Mouse (Mus musculus) CH12.LX (cell line): ENCODE data around the gene Tmem108. TPM values are rescaled to one million over a fixed set of nuclear protein-coding genes. Genes with fewer than 3 reads are reported as not detected.
A peak's percentile ranks its signal among the peaks of the same experiment; 100 is the strongest.

ENCODE experiments used
- DNase-seq: peaks from one replicate; pipeline ENCODE4 v3.0.0-alpha.2; 2013; ENCODE audit errors: extremely low read depth
- H3K27ac ChIP-seq: 2 replicates; pipeline ENCODE4 v1.5.1; 2012; ENCODE audit warnings: low read depth, mild to moderate bottlenecking, control low read depth, moderate library complexity; ENCODE audit not compliant: insufficient read depth
- H3K27me3 ChIP-seq: replicated peaks from 2 replicates; pipeline ENCODE3; 2012; ENCODE audit warnings: inconsistent platforms
- H3K36me3 ChIP-seq, 2 experiments: replicated peaks in 1 of 2; 2 replicates each; pipeline versions ENCODE3 to v1.6.1; 2012; ENCODE audit warnings: inconsistent platforms in 1 of 2, low read length in 1 of 2, mild to moderate bottlenecking in 1 of 2, mixed read lengths in 1 of 2, moderate library complexity in 1 of 2; ENCODE audit not compliant: control insufficient read depth in 1 of 2, insufficient read depth in 1 of 2
- H3K4me1 ChIP-seq, 2 experiments: 2 replicates each; pipeline ENCODE4 v1.6.1; 2012; ENCODE audit warnings: inconsistent platforms in 1 of 2, moderate library complexity in 1 of 2; ENCODE audit not compliant: insufficient read depth in 2 of 2, control insufficient read depth in 1 of 2
- H3K4me2 ChIP-seq: 2 replicates; pipeline ENCODE4 v1.6.1; 2012; ENCODE audit warnings: low read depth, mild to moderate bottlenecking, control low read depth; ENCODE audit not compliant: poor library complexity, insufficient read depth, severe bottlenecking
- H3K4me3 ChIP-seq, 3 experiments: fragments of 150-350 bp in 1 of 3; sonication (generic) in 1 of 3; replicated peaks in 1 of 3; 2 replicates each; pipeline versions ENCODE3 to v1.5.1; 2011 to 2012; ENCODE audit warnings: low read depth in 2 of 3, low read length in 2 of 3, mild to moderate bottlenecking in 2 of 3, moderate library complexity in 2 of 3, control low read depth in 1 of 3, improper control_type of control experiment in 1 of 3, inconsistent platforms in 1 of 3, mixed read lengths in 1 of 3; ENCODE audit not compliant: poor library complexity in 1 of 3
- H3K79me2 ChIP-seq: replicated peaks from 2 replicates; pipeline ENCODE4 v1.6.1; 2012; ENCODE audit warnings: mild to moderate bottlenecking, moderate library complexity; ENCODE audit not compliant: control insufficient read depth, poor library complexity, insufficient read depth, severe bottlenecking; ENCODE audit errors: extremely low read depth
- H3K9ac ChIP-seq: 2 replicates; pipeline ENCODE4 v1.6.1; 2012; ENCODE audit warnings: low read depth, mild to moderate bottlenecking, control low read depth, moderate library complexity; ENCODE audit not compliant: insufficient read depth
- H3K9me3 ChIP-seq: replicated peaks from 2 replicates; pipeline ENCODE3; 2012; ENCODE audit warnings: low read length, inconsistent platforms, mixed read lengths
- BHLHE40 ChIP-seq: IDR thresholded peaks from 2 replicates; pipeline ENCODE4 v1.6.1; 2011; ENCODE audit warnings: mild to moderate bottlenecking, low read depth, low read length, improper control_type of control experiment
- CTCF ChIP-seq, 2 experiments: IDR thresholded peaks in 1 of 2; conservative IDR thresholded peaks in 1 of 2; 2 replicates each; pipeline ENCODE4 v1.5.1; 2011 to 2012; ENCODE audit warnings: low read depth in 2 of 2, low read length in 2 of 2, improper control_type of control experiment in 1 of 2, inconsistent platforms in 1 of 2, mild to moderate bottlenecking in 1 of 2, moderate library complexity in 1 of 2
- E2F4 ChIP-seq: IDR thresholded peaks from 2 replicates; pipeline ENCODE4 v1.6.1; 2011; ENCODE audit warnings: low read depth, low read length, improper control_type of control experiment; ENCODE audit not compliant: insufficient replicate concordance
- EP300 ChIP-seq: IDR thresholded peaks from 2 replicates; pipeline ENCODE4 v1.6.1; 2011; ENCODE audit warnings: low read length, improper control_type of control experiment
- ETS1 ChIP-seq: conservative IDR thresholded peaks from 2 replicates; pipeline ENCODE4 v1.6.1; 2012; ENCODE audit warnings: low read depth, mild to moderate bottlenecking, inconsistent platforms, low read length, improper control_type of control experiment, moderate library complexity
- GABPA ChIP-seq: IDR thresholded peaks from 2 replicates; pipeline ENCODE4 v1.6.1; 2012; ENCODE audit warnings: low read depth, low read length, improper control_type of control experiment, inconsistent platforms; ENCODE audit not compliant: insufficient replicate concordance
- HCFC1 ChIP-seq: IDR thresholded peaks from 2 replicates; pipeline ENCODE4 v1.6.1; 2012; ENCODE audit warnings: low read depth, mild to moderate bottlenecking, inconsistent platforms, low read length, improper control_type of control experiment
- IRF4 ChIP-seq: IDR thresholded peaks from 2 replicates; pipeline ENCODE4 v1.6.1; 2014; ENCODE audit warnings: low read depth, mild to moderate bottlenecking, inconsistent platforms, low read length, improper control_type of control experiment
- JUN ChIP-seq: IDR thresholded peaks from 2 replicates; pipeline ENCODE4 v1.6.1; 2011; ENCODE audit warnings: low read depth, mild to moderate bottlenecking, low read length, improper control_type of control experiment, moderate library complexity; ENCODE audit not compliant: insufficient read depth
- JUND ChIP-seq: conservative IDR thresholded peaks from 2 replicates; pipeline ENCODE4 v1.6.1; 2011; ENCODE audit warnings: low read depth, low read length, improper control_type of control experiment
- KAT2A ChIP-seq: IDR thresholded peaks from 2 replicates; pipeline ENCODE4 v1.6.1; 2012; ENCODE audit warnings: low read length, improper control_type of control experiment, inconsistent platforms; ENCODE audit not compliant: insufficient replicate concordance
- MAFK ChIP-seq: IDR thresholded peaks from 2 replicates; pipeline ENCODE4 v1.6.1; 2011; ENCODE audit warnings: low read length, improper control_type of control experiment; ENCODE audit not compliant: insufficient replicate concordance
- MXI1 ChIP-seq: IDR thresholded peaks from 2 replicates; pipeline ENCODE4 v1.6.1; 2011; ENCODE audit warnings: mild to moderate bottlenecking, low read depth, low read length, improper control_type of control experiment
- MYC ChIP-seq: IDR thresholded peaks from 2 replicates; pipeline ENCODE4 v1.6.1; 2011; ENCODE audit warnings: low read depth, mild to moderate bottlenecking, improper control_type of control experiment, low read length
- PAX5 ChIP-seq: IDR thresholded peaks from 2 replicates; pipeline ENCODE4 v1.6.1; 2012; ENCODE audit warnings: low read length, inconsistent platforms, mixed read lengths
- POLR2A ChIP-seq: IDR thresholded peaks from 2 replicates; pipeline ENCODE4 v1.6.1; 2011; ENCODE audit warnings: low read depth, mild to moderate bottlenecking, improper control_type of control experiment, low read length
- RAD21 ChIP-seq: IDR thresholded peaks from 2 replicates; pipeline ENCODE4 v1.6.1; 2011; ENCODE audit warnings: low read depth, mild to moderate bottlenecking, low read length, improper control_type of control experiment, moderate library complexity
- SIN3A ChIP-seq: IDR thresholded peaks from 2 replicates; pipeline ENCODE4 v1.6.1; 2012; ENCODE audit warnings: low read length, improper control_type of control experiment, inconsistent platforms
- SMC3 ChIP-seq: IDR thresholded peaks from 2 replicates; pipeline ENCODE4 v1.6.1; 2011; ENCODE audit warnings: low read depth, low read length, improper control_type of control experiment
- TBP ChIP-seq: conservative IDR thresholded peaks from 2 replicates; pipeline ENCODE4 v1.6.1; 2011; ENCODE audit warnings: low read depth, low read length, improper control_type of control experiment
- TCF12 ChIP-seq: IDR thresholded peaks from 2 replicates; pipeline ENCODE4 v1.6.1; 2014; ENCODE audit warnings: low read depth, mild to moderate bottlenecking, inconsistent platforms, low read length, improper control_type of control experiment
- UBTF ChIP-seq: IDR thresholded peaks from 2 replicates; pipeline ENCODE4 v1.6.1; 2012; ENCODE audit warnings: low read depth, mild to moderate bottlenecking, inconsistent platforms, low read length, improper control_type of control experiment, moderate library complexity
- USF2 ChIP-seq: conservative IDR thresholded peaks from 2 replicates; pipeline ENCODE4 v1.6.1; 2011; ENCODE audit warnings: low read depth, low read length, improper control_type of control experiment
- ZKSCAN1 ChIP-seq: IDR thresholded peaks from 2 replicates; pipeline ENCODE4 v1.6.1; 2012; ENCODE audit warnings: low read depth, inconsistent platforms, low read length, improper control_type of control experiment, borderline replicate concordance
- dilution Hi-C: fragments of 300-500 bp; cut with MboI; formaldehyde crosslinking; loops from 2 replicates; pipeline ENCODE4 v1.14.3; 2020; ENCODE audit warnings: low sequenced_read_pairs; ENCODE audit not compliant: extremely low pct_unique_long_range_greater_than_20kb, extremely low pct_ligation_motif_present
- in situ Hi-C: fragments of 300-500 bp; cut with MboI; formaldehyde crosslinking; loops from 3 replicates; pipeline ENCODE4 v1.14.3; 2019; ENCODE audit warnings: low sequenced_read_pairs, low pct_ligation_motif_present, low pct_unique_long_range_greater_than_20kb, mixed read lengths
- polyA plus RNA-seq: library from polyadenylated mRNA; unstranded; fragments of >175 nt; gene quantifications from 2 replicates; pipeline ENCODE4 v1.2.1, GENCODE M21; 2012; ENCODE audit warnings: low read depth; ENCODE audit not compliant: insufficient read length
- total RNA-seq, 2 experiments: library from RNA; depleted of rRNA; stranded (reverse); fragments of 300-350 nt in 1 of 2; fragments of >200 nt in 1 of 2; gene quantifications; 2 replicates each; pipeline ENCODE4 v1.2.3; 2012 to 2014

The Tmem108 gene
- total and polyA plus RNA-seq, 3 experiments: 0.04 to 0.13 (median 0.07) TPM

DNA sequence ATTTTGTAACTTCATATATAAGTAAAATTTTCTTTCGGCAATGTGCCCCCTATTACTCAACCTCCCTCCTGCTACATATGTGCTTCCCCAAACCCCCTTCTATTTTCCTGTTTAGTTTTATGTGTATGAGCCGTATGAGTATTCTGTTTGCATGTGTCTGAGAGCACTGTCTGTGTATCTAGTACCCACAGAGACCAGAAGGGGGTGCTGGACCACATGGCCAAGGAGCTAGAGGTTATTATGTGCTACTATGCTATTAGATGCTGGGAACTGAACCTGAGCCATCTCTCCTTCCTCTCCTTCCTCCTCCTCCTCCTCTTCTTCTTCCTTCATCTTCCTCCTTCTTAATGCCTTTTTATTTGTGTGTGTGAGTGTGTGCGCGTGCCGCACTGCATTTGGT is 59.2 kb downstream of the Tmem108 start:
- dilution Hi-C loops (no loop called here), in situ Hi-C loops (no loop called here)
- no peak overlapping the region for H3K27ac ChIP-seq
- H3K36me3 ChIP-seq: no peaks in the 10 kb centered on the region
- DNase-seq: peak; percentile 27
- no peak overlapping the region for H3K4me2 ChIP-seq
- TF ChIP-seq POLR2A (no peak), SMC3 (peak; percentile 53), ZKSCAN1 (no peak), CTCF (conservative IDR thresholded peaks at IDR 0.05 in 1 of 2, IDR thresholded peaks at IDR 0.05 in 1 of 2; ENCODE audit: low read depth in 2 of 2, low read length in 2 of 2) (peak; percentile 29 to 59; a peak in 2 of 4 replicates), UBTF (no peak), MAFK (no peak), IRF4 (no peak), PAX5 (no peak), JUN (no peak), MXI1 (no peak), JUND (no peak), RAD21 (peak; percentile 37), TCF12 (no peak), E2F4 (no peak), ETS1 (no peak), HCFC1 (no peak), BHLHE40 (no peak), USF2 (no peak), EP300 (no peak), GABPA (no peak), KAT2A (no peak), MYC (no peak), SIN3A (no peak), TBP (no peak)
- TF ChIP-seq, all 38 proteins: peak for 3
- H3K79me2 ChIP-seq: no peaks in the 10 kb centered on the region
- H3K4me1 ChIP-seq: peaks cover 0 to under 1% of the 10 kb centered on the region in 2 experiments; a peak in 2 of 4 replicates
- H3K9me3 ChIP-seq: peaks cover 9% of the 10 kb centered on the region
- no peak overlapping the region for H3K4me3 ChIP-seq
- H3K27me3 ChIP-seq: peaks cover 30% of the 10 kb centered on the region
- no peak overlapping the region for H3K9ac ChIP-seq
